Mouse (Mus musculus): ENCODE data around the gene Pbx2. TPM values are rescaled to one million over a fixed set of nuclear protein-coding genes. Genes with fewer than 3 reads are reported as not detected.

Gene Pbx2
- total RNA-seq, 4 experiments from 2014 or later: 9.1 to 15.4 (median 13.8) TPM

DNA sequence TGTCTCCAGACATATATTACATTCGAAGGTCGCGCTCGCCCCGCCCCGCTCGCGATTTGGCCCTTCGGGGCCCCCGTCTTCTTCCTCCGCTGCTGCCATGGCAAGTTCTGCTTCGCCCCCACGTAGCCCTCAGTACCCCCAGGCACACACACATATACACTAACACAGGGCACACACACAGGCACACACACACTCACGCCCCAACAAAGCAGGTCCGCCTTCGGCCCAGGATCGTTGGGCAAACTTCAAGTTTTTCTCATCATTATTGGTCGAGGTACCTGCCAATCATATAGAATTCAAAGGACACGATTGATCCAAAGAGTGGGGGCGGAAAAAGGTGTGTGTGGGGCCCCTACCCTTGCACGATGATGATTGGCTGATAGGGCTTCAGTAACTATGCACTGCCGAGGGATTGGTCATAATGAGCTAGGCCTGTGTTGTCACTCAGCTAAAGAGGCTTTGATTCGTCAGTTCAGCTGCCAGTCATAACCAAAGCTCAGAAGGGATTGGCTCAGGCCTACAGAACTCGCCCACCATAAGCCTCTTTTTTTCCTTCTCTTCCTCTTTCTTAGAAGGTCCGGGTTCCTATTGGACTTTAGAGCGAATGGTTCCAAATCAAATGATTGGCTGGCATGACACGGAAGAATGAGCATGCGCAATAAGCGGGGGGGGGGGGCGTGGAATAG is 12.5 kb downstream of the Pbx2 start, which contains the start of gene Rnf5:
Gene Rnf5, minus strand, starts transcription at position 316 of the 686 bp plus-strand sequence.
- DNase-seq (ENCODE audit: low spot score in 2 of 2): peak; percentile 97

DNA sequence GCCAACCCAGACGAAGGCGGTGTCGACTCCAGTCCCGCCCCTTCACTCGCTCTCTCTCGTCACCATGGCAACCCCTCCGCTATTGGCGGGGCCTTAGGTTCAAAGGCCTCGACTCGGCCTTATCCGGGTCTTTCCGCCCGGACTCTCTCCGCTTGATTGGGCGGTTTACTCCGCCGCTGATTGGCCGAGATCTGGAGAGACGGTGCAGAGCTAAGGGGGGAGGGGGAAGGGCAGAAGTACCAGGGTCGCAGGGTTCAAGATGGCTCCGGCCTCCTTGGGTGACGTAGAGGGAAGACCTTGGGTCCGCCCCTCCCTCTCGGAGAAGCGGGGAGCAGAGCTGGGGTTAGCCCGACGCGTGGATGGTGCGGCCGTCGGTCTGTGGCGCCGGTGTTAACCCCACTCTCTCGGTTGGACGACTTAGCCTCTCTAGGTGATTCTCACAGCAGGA is 13.0 kb downstream of the Pbx2 start, which contains the start of gene Agpat1:
Gene Agpat1, plus strand, starts transcription at position 202 of the 448 bp plus-strand sequence.
- DNase-seq (ENCODE audit: low spot score in 2 of 2): peak; percentile 95 to 98

DNA sequence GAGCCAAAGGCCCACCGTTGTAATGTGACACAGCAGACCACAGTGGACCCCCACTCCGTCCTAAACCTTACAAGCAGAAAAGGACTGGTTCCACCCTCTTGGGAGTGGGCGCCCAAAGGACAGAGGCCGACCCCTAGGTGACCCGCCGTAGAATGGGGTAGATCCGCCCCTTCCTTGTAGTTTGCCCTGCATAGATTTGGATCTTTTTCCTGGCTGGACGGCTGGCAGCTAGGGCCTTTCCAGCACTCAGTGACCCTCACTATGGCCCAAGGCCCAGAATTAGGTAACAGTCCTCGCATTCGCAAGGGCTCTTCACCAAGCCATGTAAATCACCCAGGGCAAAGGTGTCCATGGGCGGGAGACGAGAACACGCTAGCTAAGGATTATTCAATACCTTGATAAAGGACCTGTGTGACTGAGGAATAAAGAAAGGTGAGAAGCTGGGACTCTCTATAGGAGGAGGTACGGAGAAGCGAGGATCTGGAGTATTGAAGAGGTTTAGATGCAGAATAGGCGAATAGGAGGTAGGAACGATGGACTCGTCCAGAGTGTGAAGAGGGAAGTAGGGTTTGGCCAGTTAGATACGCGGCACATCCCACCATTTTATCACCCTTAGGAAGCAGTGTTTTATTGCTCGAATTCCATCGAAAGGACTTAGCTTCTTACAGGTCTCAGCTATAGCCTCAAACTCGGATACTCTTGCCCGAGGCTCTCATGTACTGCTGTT is 13.6 kb downstream of the Pbx2 start:
- peak; percentile 57 to 63 for DNase-seq (ENCODE audit: low spot score in 2 of 2)

DNA sequence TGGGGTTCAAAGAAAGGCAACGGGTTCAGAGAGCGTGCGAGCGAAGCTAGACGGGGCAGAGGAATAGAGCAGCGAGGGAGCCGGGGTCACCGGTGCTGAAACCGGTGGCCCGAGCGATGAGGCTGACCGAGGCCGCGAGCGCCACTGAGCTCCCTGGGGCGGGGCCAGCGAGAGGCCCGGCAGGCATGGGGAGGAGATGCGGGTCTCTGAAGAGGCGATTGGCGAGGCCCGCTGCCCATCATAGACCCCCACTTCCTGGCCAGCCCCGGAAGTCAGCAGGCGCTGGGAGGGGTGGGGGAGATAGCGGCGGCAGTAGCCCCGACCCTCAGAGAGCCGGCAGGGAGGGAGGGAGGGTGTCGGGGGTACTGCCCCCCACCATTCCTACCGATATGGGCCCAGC is 14.5 kb downstream of the Pbx2 start:
- DNase-seq (ENCODE audit: low spot score in 2 of 2): peak; percentile 94 to 96

DNA sequence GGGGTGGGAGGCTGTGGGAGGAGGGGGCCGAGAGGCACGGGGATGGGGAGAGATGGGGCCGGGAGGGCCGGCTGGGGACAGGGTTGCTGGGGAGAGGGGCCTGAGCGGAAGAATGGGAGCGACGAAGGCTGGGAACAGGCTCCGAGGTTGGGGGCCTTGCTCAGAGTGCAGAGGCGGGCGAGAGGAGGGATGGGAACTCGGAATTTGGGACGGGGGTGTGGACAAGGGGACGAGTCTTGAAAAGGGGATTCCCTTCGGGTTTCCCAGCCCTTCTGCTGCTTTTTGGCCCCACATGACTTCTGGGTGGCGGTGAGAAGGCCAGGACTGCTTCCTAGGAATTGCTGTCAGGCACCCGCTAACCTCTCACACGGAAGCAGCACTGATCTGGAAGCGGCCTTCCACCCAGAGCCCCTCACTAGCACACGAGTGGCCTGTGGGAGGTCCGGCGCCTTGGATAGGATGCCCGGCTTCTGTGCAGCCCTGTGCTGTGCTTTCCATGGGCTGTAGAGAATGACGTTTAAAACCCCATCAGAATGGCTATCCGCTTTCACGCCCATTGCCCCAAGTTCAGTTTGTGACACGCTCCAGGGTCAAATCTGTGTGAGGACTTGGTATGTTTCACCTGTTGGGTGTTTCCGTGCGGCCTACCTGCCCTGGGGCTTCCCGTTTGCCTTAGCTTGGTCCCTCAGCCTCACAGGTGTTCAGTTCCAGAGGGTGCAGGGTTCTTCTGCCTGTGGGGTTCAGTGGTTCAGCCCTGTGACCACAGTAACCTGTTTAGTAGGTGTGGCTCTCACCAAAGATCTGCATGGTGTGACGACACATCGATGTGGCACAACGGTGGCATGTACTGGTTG is 15.3 kb downstream of the Pbx2 start:
- DNase-seq (ENCODE audit: low spot score in 2 of 2): no peak

DNA sequence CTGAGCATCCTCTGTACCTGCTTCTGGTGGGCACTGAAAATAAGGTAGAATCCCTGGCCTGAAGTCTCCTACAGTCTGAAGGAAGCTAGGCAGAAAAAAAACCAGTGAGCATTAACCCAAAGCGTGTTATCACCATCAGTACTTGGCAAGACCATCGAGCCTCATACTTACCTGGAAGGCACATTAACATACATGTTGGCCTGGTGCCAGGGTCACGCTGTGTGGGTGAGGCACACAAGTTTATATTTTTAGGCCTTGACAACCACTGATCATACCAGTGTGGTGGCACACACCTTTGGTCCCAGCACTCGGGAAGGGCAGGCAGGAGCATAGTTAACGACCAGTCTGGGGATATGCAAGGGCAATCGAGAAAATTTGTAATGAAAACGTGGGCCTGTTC is 16.9 kb downstream of the Pbx2 start:
- DNase-seq (ENCODE audit: low spot score in 2 of 2): no peak

DNA sequence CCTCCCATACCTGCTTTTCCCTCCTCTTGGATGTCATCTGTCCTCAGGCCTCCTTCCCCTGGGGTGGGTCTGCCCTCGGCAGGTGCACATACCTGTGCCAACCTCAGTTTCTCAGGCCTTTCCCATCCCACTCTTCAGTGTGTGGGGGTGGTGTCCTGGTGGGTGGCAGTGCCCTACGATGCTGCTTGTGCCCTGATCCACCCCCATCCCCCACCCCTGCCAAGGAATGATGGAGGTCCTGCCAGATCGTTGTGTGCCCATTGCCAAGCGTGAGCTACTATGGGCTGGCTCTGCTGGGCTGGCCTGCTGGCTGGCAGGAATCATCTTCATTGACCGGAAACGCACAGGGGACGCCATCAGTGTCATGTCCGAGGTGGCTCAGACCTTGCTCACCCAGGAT is 20.0 kb downstream of the Pbx2 start:
- no peak for DNase-seq (ENCODE audit: low spot score in 2 of 2)

DNA sequence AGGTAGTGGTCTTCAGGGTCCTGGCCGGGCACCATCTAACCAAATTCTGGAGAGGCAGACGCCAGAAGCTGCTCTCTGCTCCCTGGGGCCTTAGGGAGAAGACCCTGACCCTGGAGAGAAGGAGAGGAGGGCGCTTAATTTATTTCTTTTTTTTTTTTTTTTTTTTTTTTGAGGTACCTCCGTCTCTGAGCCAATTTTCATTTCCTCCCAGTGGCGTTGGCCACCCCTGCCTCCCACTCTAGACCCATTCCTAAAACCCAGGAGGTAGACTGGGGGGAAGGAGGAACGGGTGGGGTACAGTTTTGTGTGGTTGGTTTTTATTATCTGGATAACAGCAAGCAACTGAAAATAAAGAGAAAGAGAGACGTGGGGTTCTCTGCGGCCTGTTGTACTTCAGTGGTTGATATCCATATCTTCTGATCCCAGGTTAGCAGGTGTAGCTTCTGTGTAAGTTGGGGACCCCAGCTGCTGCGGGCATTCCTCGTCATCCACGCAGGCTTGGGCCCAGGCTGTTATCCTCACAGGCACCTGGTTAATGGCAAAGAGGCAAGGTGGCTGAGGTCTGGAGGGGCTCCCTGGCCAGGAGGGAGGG is 22.1 kb downstream of the Pbx2 start:
- no peak for DNase-seq (ENCODE audit: low spot score in 2 of 2)

DNA sequence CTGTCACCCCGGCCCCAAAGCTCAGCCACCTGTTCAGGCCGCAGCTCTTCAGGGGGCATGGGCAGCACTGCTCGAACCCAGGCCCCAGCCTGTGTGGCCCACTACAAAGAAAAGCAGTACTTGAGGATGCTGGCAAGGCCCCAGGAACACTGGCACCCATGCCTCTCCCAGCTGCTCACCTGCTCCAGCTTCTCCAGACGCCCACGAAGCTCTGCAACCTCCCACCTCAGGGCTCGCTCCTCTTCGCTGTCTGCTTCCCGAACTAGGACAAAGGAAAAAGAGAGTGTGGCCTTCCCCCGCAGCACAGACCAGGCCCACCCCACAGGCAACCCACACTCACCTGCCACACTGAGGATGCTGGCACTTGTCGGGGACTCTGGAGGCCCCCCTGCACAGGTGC is 22.8 kb downstream of the Pbx2 start:
- DNase-seq (ENCODE audit: low spot score in 2 of 2): no peak

DNA sequence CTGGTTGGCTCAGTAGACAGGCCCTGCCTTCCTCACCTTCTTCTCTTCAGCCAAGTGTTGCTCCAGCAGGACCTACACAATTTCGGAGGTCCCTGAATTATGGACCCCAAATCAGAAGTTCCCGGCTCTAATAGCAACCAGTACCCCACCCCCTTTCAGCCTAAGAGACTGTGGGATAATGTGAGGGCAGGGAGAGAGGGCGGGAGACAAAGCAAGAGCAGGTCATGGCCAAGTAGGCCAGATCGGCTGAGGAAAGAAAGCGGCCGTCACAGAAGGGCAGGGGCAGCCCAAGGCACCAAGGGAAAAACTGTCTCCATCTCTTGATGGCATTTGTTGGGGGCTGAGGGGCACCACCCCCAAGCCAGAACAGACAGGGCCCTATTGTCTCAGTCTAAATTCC is 24.8 kb downstream of the Pbx2 start, which contains the start of gene Egfl8:
Gene Egfl8, minus strand, starts transcription at position 101 of the 400 bp plus-strand sequence.
- no peak for DNase-seq (ENCODE audit: low spot score in 2 of 2)

DNA sequence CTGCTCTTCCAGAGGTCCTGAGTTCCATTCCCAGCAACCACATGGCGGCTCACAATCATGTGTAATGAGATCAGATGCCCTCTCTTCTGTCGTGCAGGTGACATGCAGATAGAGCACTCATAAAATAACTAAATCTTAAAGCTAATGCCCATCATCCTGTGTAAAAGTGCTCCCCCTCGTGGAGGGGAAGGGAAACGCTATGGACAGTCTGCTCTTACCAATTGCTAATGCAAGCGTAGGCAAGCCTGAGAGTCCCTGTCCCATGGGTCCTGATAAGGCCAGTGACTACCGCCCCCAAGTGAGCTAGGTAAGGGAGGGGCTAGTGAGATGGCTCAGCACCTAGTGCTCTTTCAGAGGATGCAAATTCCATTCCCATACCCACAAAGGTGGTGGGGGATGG is 27.9 kb downstream of the Pbx2 start:
- DNase-seq (ENCODE audit: low spot score in 2 of 2): peak; percentile 47 to 48

DNA sequence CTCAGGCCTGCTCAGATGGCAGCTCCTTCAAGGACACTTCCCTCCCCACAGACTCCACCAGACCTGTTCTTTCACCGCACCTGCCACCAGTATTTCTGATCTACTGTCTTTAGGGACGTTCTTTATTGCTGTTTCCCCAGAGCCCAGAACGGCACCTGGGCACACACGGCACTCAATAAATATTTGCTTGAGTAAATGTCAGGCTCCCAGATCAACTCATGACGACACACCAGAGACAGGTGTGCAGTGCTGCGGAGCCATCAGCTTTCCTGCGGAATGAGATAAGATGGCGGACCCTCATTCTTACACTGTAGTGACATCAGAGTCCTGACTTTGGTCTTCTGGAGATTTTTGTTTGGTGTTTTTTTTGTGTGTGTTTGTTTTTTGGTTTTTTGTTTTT is 29.9 kb downstream of the Pbx2 start:
- no peak for DNase-seq (ENCODE audit: low spot score in 2 of 2)

DNA sequence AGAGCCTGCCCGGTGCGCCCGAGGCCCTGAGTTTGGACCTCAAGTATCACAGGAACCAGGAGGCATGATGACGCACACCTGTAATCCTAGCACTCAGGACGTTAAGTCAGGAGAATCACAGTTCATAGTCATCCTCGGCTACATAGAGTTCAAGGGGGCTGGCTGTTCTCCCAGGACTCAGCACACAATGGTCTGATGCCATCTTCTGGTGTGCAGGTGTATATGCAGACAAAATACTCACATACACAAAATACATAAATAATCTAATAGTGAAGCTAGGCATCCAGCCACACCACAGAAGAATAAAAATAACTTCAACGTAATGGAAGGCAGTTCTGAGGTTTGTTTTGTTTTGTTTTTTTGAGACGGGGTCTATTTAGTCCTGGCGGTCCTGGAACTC is 32.1 kb downstream of the Pbx2 start:
- no peak for DNase-seq (ENCODE audit: low spot score in 2 of 2)

DNA sequence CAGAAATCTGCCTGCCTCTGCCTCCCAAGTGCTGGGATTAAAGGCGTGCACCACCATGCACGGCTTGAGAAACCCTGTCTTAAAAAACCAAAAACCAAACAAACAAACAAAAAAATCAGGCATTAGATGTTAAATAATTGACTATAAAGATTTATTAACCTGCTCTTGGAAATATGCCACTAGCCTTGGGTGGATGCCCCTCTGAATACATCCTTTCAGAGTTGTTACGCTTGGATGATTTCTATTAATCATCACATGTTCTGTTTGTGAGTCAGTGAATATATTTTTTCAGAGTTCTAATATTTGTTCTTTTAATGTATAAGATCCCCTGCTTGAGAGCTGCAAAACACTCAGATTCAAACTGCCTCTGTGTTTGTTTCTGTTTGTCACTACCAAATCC is 33.9 kb downstream of the Pbx2 start:
- DNase-seq (ENCODE audit: low spot score in 2 of 2): no peak

DNA sequence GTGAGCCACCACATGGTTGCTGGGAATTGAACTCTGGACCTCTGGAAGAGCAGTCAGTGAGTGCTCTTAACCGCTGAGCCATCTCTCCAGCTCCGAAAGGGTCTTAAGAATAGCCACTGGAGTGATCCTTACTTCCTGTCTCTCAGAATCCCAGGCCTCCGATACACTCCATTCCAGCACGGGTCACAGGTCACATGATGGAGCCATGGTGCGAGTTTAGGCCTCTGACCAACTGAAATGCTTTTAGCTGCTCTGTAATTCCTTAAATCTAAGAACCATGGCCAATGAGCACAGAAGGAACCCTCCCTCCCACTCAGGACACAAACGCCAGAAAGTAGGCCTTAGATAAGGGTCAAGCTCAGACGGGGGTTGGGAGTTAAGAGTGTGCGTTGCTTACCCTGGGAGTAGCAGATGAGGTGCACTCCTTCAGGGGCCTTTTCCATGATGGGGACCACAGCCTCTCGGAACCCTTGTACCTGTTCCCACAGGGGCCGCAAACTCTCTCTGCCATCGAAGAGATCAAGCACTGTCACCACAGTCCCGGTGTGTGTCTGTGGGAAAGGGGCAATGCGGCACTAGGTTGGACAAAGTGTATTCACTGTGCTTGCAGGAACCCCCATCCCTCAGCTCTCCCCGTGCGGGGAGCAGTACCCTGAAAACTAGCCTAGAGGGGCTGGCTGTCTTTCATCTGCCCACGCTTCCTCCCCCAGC is 35.2 kb downstream of the Pbx2 start:
- no peak for DNase-seq (ENCODE audit: low spot score in 2 of 2)

DNA sequence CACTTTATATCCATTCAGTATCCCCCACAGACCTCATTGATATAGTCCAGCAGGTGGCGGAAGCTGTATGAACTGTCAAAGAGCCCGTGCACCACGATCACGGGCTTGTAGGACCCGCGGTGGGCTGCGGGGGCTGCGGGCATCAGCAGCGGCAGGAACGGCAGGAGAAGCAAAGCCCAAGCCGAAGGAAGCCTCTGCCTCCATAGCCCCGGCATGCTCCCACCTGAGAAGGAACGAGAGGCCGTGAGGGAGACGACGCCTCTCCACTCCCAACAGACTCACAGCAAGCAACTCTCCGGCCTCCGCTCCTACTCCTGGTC is 35.7 kb downstream of the Pbx2 start:
- DNase-seq (ENCODE audit: low spot score in 2 of 2): no peak

DNA sequence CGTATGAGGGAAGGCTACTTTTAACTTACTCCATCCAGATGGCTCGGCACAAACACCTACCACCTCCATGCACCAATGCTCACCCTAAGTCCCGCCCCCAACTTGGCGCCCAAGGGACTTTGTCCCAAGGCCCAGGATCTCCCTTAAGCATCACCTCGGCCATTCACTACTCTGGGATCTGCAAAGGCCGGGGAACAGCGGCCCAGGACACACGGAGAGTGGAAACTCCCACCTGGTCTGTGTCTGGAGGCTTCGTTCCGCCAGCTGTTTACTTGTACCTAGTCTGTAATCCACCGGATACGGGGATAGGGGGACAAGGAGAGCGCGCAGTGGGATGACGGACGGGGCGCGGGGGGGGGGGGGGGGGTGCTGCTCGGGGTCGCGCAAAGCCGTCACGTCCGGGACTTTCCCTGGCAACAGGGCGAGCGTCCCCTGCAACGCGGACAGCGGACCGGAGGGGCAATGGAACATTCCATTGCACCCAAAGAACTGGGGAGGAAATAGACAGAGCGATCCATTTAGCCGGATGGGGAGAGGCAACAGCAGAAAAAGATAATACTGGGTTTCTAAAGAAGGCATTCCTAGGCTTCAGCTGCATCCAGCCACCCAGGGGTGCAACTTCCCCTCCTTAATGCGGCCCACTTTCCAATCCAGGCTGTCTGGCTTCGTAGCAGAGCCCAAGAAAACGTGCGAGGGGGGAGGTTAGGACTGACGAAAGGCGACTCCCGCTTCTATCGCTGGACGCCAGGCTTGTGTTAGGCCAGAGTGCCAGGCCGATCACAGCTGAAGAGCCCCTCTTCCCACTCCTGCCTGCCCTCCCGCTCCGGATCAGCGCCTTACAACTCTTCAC is 36.3 kb downstream of the Pbx2 start:
- DNase-seq (ENCODE audit: low spot score in 2 of 2): peak; percentile 61 to 72

DNA sequence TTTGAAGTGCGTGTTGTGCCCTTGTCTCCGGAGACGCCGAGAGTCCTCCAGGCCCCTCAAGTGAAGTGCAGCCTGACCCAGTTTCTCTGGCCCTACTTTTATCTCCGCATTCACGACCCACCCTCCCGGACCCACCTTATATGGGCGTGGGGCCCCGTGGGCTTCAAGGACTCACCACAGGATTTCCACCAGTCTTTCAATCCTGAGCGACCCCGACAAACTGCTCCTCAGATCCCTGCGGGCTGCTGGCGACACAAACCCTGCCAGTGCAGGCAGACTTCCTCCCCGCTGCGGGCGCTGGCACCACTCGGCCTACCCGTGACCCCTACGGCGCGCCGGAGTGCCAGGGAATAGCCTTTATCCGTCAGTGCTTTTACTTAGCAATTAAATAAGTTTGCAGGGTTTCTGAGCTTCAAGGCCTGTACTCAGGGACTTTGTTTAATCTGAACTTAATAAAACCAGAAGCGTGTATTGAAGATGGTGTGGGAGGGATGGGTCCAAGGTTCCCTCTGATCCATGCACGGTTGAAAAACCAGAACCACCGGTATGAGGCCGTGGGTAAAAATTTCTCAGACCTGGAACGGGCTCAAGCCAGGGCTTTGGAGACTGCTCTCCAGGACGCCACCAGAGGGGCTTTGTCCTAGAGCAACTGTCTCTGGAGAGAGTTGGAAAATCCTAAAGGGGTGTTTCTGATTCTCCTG is 37.0 kb downstream of the Pbx2 start, which contains the start of gene Ppt2:
Gene Ppt2, minus strand, starts transcription at position 568 of the 701 bp plus-strand sequence.
- DNase-seq (ENCODE audit: low spot score in 2 of 2): peak in 1 of 2 experiments; percentile 50

DNA sequence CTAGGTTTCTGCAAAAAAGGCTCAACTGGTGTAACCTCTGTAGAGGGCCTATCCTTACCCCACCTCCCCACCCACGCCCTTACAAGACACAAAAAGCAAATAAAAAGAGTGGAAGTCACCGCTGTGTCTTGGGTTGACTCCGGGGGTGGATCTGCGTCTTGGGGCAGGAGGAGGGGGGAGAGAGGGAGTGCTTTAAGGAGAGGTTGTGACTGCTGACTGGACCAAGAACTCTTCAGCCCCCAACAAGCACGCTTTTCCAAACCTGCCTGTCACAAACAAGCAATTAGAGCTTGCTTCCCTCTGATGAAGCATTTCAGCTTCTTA is 37.5 kb downstream of the Pbx2 start:
- no peak for DNase-seq (ENCODE audit: low spot score in 2 of 2)

Measured in gastrocnemius, adult 8-10 months (tissue).